Mouse (Mus musculus): ENCODE results near the gene Zranb2. TPM values are rescaled to one million over a fixed set of nuclear protein-coding genes. Genes with fewer than 3 reads are reported as not detected.

Gene Zranb2
- total RNA-seq (2021) = 10 to 100 TPM; 48.7 to 57.4 TPM
- long read RNA-seq, experiment 1, transcript Zranb2-203 (10 exons, 2,924 nt) = major isoform, 128 of 146 reads
- long read RNA-seq, experiment 1, transcript Zranb2-202 (11 exons, 2,737 nt) = minor isoform, 5 of 146 reads
- long read RNA-seq, experiment 1, partial matches to known transcripts = 1 of 146 reads
- long read RNA-seq, experiment 1, other reads (novel, unspliced or antisense) = 12 of 146 reads
- long read RNA-seq, experiment 2, transcript Zranb2-203 (10 exons, 2,924 nt) = major isoform, 101 of 108 reads
- long read RNA-seq, experiment 2, partial matches to known transcripts = 1 of 108 reads
- long read RNA-seq, experiment 2, other reads (novel, unspliced or antisense) = 6 of 108 reads

DNA sequence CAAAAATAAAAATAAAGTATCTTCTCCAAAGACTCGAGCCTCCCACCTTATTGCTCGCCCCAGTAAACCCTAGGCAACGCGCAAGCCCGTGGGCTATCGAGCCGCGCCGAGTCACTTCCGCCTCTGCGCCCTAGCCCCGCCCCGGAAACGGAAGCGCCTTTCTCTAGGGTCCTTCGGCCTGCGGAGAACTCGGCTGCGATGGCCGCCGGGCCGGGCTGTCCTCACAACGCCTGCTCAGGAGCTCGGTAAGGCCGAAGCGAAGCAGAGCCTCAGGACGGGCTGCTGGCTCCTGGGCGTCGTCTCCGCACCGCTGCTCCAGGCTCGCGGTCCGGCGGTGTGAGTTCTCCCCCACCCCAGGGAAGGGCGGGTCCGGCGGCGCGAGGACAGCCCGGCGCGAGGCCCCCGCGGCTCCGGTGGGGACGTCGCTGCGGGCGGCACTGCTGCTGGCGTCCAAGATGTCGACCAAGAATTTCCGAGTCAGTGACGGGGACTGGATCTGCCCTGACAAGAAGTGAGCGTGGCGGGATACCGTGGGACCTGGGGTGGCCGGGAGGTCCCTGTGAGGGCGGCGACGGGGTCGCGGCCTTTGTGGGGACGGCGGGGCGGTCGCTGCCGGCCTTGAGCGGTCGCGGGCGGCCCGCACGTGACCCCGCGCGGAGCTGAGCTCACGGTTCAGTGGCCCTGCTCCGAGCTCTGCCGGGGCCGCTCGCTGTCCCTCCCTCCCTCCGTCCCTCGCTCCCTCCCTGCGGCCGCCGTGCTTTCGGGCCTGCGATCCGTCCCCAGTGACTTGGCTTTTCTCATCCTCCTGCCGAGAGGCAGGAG, at the start of gene Zranb2:
Gene Zranb2 (plus strand): TSS at position 197 of the 822 bp plus-strand sequence.
- peak; percentile 95 for DNase-seq (ENCODE audit: low spot score)

DNA sequence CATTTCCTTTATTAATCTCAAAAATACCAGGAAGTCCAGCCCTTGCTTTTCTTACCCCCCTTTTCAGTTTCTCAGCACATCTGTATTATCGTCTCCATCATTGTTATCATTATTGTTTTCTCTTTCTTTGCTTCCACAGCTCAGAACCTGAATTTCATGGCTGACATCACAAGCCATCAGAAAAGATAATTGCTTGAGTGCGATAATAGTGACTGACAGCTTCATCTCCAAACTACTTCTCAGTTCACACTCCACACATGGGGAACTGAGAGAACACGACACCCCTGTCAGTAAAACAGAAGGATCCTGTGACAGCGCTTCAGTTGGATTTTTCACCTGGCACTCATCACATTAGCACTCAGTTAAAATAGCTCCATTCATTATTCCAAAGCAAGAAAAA, 41.9 kb upstream of the Zranb2 start:
- DNase-seq (ENCODE audit: low spot score) = no peak

DNA sequence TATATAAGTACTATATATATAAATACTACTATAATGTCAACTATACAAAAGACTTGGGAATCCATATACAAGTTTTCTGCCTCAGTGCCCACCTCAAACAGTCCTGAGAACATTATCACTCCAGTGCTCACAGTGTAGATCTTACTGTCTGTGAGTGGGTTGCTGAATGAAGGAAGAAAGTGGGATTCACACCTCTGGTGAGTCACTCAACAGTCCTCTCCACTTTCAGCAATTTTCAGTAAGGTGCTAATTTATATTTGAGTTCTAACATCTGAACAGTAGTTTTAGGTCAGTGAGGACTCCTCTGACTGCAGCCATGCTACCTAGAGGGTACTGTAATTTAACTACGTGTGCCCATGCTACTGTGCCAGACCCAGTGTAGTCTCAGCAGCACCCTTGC, 31.7 kb upstream of the Zranb2 start:
- DNase-seq (ENCODE audit: low spot score) = no peak

- DNase-seq (ENCODE audit: low spot score) = no peak
These were observed 19.7 kb upstream of the Zranb2 start for GRCm38 (mm10) chr3:157514116-157514796.

GRCm38 (mm10) chr3:157516471-157516870, 17.5 kb upstream of the Zranb2 start:
- DNase-seq (ENCODE audit: low spot score) = no peak

- DNase-seq (ENCODE audit: low spot score) = no peak
These were observed 16.0 kb upstream of the Zranb2 start for GRCm38 (mm10) chr3:157517992-157518391.

DNA sequence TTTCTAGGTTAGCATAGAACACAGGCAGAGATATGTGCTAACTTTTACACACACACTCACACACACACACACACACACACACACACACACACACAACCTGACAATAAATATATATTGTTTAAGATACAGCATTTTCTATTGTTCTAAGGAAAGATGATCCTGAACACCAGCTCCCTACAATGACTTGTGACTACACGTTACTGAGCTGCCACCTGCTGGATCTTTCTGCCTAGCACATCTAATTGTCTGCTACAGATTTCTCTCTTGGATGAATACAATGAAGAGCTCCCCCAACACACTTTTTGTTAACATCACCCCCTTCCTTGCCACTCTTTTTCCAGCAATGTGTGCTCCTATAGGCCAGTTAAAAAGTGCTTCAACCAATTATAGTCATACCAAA, 13.5 kb upstream of the Zranb2 start:
- DNase-seq (ENCODE audit: low spot score) = no peak

GRCm38 (mm10) chr3:157523834-157524233, 10.1 kb upstream of the Zranb2 start:
- no peak for DNase-seq (ENCODE audit: low spot score)

GRCm38 (mm10) chr3:157531585-157531984, 2.4 kb upstream of the Zranb2 start:
- no peak for DNase-seq (ENCODE audit: low spot score)

DNA sequence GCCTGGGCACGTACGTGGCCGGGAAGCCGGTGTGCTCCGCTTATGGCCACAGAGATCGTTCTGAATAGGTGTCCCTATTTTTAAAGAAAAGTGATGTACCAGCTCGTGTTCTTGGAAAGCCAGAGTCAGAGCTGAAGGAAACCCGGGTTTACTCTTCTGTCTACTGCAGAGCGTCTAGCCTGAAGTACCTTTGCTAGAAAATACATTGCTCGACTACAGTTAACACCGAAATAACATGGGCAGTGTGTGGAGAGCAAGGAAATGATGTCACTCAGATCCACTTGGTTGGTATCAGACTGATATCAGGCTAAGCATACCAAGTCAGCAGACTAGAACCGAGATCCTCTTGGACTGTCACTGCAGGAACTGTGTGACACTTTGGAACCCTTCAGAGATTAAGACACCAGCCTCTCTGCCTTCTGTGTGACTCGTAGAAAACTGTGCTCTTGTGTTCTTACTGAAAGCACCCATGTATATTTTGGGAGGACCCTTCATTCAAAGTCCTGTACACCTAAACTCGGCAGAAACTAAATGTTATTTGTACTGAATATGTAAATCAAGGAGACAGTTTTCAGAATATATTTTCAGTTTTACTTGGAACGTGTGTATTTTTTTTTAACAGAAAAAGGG, 941 bp downstream of the Zranb2 start:
- peak; percentile 1 for DNase-seq (ENCODE audit: low spot score)

- DNase-seq (ENCODE audit: low spot score) = no peak
These were observed 15.4 kb downstream of the Zranb2 start for GRCm38 (mm10) chr3:157549323-157549722.

DNA sequence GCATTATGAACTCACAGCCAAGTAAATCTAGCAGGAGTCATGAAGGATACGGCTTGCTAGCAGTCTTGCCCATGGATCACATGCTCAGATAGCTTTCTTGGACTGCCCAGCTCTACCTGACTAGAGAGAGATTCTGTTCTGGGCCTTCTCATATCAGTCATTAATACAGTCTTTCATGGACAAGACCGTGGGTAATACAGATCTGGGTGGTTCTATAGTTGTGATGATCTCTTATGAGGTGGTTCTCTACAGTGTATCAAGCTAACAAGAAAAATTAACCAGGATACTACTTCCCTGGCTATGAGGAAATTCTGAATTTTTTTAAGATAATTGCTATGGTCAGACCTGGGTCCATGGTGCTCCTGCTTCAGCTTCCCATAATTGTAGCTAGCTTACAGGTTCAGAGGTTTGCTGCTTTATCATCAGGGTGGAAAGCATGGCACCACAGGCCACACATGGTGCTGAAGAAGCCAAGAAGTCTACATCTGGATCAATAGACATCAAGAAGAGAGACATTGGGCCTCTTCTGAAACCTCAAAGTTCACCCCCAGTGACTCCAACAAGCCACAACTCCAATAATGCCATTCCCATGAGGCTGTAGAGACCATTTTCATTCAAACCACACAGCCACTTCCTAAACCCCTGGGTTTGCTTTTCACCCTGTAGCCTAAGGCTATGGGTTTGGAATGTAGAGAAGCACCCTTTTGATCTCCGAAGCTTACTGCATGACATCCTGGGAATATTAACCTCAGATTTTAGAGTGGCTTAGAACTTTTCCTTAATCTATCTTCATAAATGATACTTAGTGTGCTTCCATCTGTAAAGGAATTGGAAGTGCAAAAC, 16.0 kb downstream of the Zranb2 start:
- no peak for DNase-seq (ENCODE audit: low spot score)

GRCm38 (mm10) chr3:157565196-157565595, 31.2 kb downstream of the Zranb2 start:
- peak; percentile 14 for DNase-seq (ENCODE audit: low spot score)

DNA sequence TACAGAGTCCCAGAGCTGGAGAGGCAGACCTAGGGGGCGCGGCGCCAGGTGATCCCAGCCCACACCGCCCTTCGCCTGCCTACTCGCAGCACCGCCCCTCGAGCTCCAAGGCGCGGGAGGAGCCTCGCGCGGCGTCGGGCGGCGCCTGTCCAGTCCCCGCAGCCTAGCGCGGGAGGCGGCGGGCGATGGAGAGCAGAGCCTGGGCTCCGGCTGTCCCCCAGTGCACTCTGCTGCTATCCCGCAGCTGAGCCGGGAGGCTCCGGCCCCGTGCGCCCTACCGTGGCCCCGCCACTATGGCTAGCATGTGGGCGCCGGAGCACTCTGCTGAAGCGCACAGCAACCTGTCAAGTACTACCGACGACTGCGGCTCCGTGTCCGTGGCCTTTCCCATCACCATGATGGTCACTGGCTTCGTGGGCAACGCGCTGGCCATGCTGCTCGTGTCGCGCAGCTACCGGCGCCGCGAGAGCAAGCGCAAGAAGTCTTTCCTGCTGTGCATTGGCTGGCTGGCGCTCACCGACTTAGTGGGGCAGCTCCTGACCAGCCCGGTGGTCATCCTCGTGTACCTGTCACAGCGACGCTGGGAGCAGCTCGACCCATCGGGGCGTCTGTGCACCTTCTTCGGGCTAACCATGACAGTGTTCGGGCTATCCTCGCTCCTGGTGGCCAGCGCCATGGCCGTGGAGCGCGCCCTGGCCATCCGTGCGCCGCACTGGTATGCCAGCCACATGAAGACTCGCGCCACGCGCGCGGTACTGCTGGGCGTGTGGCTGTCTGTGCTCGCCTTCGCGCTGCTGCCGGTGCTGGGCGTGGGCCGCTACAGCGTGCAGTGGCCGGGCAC, 33.0 kb downstream of the Zranb2 start, which contains the start of gene Ptger3:
Gene Ptger3 (plus strand): TSS at position 168 of the 841 bp plus-strand sequence.
- DNase-seq (ENCODE audit: low spot score) = no peak

- no peak for DNase-seq (ENCODE audit: low spot score)
These were observed 33.7 kb downstream of the Zranb2 start for GRCm38 (mm10) chr3:157567566-157568132.

DNA sequence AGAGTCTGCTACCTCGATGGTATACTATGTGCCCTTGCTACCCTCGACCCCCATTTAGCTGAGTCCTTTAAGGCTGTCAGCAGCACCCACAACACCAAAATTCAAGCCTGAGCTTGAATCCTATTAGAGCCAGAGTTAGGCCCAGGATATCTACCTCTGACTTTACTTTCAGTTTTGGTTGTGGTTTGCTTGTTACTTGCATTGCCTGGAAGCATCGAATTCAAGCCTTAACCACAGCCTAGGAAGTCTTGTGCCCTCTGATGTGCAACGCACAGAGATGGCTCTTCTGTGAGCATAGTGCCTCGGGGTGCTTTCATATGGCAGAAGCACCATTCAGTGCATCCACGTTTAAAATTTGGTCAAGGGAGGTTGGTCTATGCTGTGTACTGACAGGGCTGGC, 38.1 kb downstream of the Zranb2 start:
- no peak for DNase-seq (ENCODE audit: low spot score)

DNA sequence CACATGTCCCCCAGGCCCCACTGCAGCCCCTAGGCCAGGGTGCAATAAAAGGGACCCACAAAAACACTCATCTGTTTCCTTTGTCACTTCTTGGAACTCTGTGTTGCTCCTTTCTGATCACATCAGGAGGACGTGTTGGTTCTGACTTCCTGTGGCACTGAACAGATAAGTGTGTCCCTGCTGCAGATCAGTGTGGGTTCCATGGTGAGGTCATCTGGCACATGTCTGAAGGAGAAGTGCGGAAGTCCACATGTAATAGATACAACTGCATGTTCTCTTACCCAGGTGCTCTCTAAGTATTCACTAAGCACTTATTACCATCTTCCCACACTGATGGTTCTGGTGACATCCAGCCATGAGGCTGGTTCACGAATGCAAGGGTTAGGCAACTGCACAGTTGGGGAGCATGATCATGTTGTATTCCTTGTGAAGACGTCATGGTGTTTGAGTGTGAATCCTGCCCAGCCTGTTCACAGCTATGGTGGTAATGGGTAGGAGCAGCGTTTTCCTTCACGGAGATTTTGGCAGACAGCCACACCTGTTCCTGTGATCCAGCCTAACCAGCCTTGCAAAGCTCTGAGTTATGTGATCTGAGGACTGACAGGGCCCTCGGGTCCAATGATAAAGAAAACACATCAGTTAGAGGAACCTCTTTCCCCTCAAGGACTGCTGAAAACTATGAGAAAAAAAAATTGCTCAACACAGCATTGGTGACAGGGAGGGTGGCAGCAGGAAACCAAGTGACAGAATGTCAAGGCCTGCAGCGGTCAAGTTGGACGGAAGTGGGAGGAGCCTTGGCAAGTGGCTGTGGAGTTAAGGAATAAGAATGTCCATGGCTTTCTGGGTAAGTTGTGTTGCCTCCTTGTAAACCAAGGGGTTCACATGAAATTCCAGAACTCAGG, 41.7 kb downstream of the Zranb2 start:
- DNase-seq (ENCODE audit: low spot score) = no peak

GRCm38 (mm10) chr3:157576343-157576722, 42.4 kb downstream of the Zranb2 start:
- DNase-seq (ENCODE audit: low spot score) = no peak
